Mouse (Mus musculus): Measurements from ENCODE around the gene Cyp4a10.
"Not testable (repeated sequence)": the region's sequence is repeated elsewhere in the genome, so short reads cannot be mapped to it uniquely, and the experiment has no call there.

Gene Cyp4a10

DNA sequence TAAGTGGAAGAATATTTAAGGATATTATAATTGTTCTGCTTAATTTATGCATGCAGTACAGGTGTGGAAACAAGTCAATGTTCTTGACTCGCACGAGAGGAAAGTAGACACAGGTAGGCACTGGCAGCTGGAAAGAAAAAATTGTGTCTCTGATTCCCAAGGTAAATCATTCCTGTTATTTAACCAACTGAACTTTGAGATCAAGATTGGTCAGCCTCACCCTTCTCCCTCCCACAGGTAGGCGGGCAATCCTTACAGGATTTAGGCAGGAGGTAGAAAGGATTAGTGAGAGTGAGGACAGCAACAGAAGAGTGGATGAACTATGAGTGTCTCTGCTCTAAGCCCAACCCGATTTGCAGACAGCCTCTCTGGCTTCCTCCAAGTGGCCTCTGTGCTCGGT, at the start of gene Cyp4a10:
Gene Cyp4a10 (plus strand): TSS at position 265 of the 400 bp plus-strand sequence.
- in situ Hi-C loops (cut with MboI; ENCODE audit: unreplicated experiment in 2 of 2): not testable (repeated sequence)

DNA sequence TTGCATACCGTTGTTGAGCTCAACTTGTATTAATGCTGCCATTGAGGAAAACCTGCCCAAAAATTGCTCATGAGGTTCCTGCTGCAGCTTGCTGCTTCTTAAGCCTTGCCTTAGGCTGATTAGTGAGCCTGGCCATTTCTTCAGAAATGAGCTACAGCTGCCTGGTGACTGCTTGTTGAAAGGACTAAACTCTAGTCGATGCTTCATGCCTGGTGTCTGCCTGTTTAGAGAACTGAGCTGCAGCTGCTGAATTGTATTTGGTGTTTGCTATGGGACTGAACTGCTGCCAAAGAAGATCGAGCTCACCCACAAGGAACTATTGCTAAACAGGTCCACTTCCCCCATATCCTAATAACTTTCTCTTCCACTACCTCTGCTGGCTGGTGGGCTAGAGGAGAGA, 44.5 kb upstream of the Cyp4a10 start:
- in situ Hi-C loops (cut with MboI; ENCODE audit: unreplicated experiment in 2 of 2): loop anchor here in 1 of 2 experiments (10.0 kb wide), 1 partner anchor 511 kb away; no protein-coding TSS in a partner anchor

DNA sequence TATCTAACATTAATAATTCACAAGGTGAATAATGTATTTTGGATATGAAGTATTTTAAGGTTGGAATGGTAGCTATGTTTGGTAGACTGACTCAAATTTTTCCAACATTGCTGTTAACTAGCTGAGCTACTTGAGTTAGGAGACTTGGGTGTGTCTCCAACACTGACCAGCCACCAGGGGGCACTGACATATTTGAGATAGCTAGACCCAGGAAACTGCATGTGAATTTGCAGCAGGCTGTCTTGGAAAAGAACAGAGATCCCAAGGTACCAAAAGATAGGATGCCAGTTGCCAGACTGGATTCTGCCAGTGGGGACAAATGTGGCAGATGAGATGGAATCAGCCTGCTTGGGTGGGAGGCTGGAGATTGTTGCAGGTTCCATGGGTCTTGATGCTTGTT, 42.0 kb upstream of the Cyp4a10 start:
- in situ Hi-C loops (cut with MboI; ENCODE audit: unreplicated experiment in 2 of 2): loop anchor here (5.0 to 25.0 kb wide), 3 partner anchors 231 to 509 kb away; no protein-coding TSS in a partner anchor

GRCm38 (mm10) chr4:115481006-115481652, 36.9 kb upstream of the Cyp4a10 start:
- in situ Hi-C loops (cut with MboI; ENCODE audit: unreplicated experiment in 2 of 2): loop anchor here in 1 of 2 experiments (25.0 kb wide), 1 partner anchor 481 kb away; no protein-coding TSS in a partner anchor

DNA sequence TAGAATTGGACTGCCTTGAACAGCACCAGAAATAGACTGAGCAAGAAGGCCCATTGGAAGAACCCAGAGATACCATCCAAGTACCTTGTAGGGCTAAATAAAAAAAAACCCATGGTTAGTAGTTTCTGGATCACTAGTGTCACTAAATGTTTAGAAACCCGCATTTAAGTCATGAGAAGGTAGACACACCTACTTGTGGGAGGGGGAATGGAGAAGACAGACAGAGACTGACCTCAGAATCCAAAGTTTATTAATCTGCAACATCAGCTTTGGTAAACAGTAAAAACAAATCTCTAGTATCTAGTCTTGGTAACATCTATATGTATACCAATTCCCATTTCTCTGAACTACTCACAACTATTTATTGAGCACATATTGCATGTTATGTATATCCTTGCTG, 22.1 kb upstream of the Cyp4a10 start, which contains the start of gene Cyp4a14:
Gene Cyp4a14 (minus strand): TSS at position 142 of the 400 bp plus-strand sequence.
- in situ Hi-C loops (cut with MboI; ENCODE audit: unreplicated experiment in 2 of 2): loop anchor here in 1 of 2 experiments (25.0 kb wide), 1 partner anchor 466 kb away; no protein-coding TSS in a partner anchor

DNA sequence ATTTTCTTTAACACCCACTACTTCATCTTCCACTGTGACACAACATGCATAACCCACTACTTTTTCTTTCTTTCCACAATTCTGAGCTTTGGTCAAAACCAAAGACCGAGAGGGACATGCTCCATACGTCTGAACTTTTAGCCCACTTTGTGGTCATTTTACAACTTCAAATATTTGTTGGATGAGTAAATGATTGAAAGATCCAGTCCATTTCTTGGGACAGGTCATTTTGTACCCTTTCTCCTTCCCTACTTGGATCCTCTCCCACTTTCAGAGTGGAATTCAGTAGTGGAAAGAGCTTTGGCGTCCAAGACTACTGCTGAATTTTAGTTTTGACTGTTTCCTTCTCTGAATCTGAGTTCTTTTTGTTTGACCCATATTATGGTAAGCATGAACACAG, 20.6 kb upstream of the Cyp4a10 start:
- in situ Hi-C loops (cut with MboI; ENCODE audit: unreplicated experiment in 2 of 2): loop anchor here in 1 of 2 experiments (25.0 kb wide), 1 partner anchor 465 kb away; no protein-coding TSS in a partner anchor

DNA sequence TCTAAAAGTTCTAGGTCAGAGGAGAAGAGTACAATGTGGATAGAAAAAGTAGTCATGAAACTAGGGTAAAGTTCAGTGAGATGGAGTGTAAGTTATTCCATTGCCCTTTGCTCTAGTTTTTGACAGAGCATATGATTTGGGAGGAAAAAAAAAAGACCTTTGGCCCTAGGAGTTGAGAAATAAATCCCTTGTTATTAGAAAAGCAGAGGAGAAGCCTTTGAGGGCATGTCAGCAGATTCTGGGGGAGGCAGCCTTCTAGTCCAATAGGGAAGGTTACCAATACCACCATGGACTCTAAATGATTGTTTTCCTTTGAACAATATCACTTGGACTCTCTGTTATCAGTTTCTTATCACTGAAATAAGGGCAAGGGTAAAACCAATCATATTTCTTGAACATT, 4.1 kb upstream of the Cyp4a10 start:
- in situ Hi-C loops (cut with MboI; ENCODE audit: unreplicated experiment in 2 of 2): not testable (repeated sequence)

DNA sequence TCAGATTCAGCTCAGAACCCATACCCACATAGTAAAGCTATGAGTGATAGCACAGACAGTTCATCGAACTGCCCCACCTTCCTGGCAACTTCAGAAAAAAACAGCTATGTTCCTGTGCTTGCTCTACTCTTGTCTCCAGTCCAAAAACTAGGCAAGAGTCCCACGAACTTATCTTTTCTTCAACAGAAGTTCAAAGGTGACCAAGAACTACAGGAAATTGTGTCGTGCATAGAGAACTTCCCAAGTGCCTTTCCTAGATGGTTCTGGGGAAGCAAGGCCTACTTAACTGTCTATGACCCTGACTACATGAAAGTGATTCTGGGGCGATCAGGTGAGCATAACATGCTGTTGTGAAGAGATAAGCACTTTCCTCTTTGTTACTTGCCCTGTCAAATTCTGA, 1.4 kb downstream of the Cyp4a10 start:
- in situ Hi-C loops (cut with MboI; ENCODE audit: unreplicated experiment in 2 of 2): no loop called here

GRCm38 (mm10) chr4:115521766-115522165, 3.7 kb downstream of the Cyp4a10 start:
- in situ Hi-C loops (cut with MboI; ENCODE audit: unreplicated experiment in 2 of 2): no loop called here

- in situ Hi-C loops (cut with MboI; ENCODE audit: unreplicated experiment in 2 of 2): no loop called here
Observed at GRCm38 (mm10) chr4:115545101-115545500, 27.0 kb downstream of the Cyp4a10 start.

DNA sequence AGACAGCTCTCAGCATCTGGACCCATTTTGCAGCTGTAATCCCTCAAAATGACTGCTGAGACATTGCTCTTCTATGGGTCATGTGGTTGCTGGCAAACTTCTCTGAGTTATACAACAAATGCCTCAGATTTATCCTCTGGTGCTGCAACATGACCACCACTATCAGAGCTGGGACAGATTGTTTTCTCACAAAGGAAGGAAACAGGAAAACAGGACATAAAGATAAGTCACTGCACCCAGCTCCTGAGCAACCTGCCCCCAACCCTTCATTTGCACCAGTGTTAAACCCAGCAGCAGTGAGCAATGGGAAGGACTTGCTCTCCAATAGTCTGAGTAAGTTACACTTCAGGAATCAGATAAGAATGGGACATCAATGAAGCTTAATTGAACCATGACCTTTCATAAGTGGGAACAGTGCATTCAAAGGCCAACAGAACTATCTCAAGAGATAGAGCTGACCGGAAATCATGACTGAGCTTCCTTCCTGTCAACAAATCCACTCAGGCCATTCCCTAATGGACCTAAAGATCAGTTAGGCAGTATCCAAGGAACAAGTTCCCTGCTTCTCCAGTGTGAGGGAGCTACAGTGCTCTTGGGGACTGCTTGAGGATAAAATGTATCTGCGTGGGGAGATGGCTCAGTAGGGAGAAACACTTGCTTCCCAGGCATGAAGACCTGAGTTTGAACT, 28.2 kb downstream of the Cyp4a10 start:
- in situ Hi-C loops (cut with MboI; ENCODE audit: unreplicated experiment in 2 of 2): no loop called here

DNA sequence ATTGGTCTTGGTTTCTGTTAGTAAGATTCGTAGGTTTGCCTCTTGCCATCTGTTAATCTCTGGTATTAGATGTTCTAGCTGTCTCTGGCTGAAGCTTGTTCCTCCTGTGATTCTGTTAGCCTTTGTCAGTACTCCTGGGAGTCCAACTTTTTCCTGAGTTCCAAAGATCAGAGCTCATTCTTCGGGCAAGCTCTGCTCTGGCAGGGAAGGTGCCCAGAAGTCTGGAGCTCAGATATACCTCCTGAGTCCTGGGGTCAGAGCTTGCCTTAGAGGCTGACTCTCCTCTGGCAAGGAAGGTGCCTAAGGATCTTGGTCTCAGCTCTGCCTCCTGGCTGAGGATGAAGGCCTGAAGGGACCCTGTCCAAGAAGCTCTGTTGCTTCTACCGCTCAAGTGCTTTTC, 34.7 kb downstream of the Cyp4a10 start:
- in situ Hi-C loops (cut with MboI; ENCODE audit: unreplicated experiment in 2 of 2): no loop called here

DNA sequence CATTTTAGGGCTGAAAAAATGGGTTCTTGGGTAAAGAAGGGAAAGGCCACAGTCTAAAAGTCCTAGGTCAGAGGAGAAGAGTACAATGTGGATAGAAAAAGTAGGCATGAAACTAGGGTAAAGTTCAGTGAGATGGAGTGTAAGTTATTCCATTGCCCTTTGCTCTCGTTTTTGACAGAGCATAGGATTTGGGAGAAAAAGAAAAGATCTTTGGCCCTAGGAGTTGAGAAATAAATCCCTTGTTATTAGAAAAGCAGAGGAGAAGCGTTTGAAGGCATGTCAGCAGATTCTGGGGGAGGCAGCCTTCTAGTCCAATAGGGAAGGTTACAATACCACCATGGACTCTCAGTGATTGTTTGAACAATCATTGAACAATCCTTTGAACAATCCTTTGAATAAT, 37.4 kb downstream of the Cyp4a10 start:
- in situ Hi-C loops (cut with MboI; ENCODE audit: unreplicated experiment in 2 of 2): no loop called here

DNA sequence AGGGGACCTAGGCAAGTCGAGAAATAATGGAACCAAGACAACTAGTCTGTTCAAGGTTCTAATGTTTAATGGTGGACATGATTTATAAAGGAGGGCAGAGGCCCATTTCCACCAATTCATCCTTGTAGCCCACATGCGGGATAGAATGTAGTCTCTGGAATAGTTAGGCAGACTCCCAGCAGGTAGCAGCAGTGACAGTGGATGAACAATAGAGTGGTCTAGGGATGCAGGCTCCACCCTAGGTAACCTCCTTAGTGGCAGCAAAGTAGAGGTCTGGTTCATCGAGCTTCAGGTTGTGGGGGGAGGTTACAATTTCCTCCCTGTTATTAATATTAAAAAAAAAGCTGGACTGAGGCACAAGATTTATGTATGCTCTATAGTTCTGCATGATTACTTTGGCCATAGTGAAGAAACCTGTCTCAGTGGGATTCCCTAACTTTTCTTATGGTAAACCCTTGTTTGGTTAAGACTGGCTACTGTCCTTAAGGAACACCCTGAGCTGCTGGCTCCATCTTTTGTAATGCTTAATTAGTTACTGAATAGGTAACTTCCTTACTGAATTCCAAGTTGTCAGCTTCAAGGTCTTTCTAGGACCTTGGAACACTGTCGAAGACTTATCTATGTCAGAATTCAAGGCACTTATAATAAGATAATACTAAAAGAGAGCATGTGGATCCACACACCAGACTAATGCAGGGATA, 39.9 kb downstream of the Cyp4a10 start:
- in situ Hi-C loops (cut with MboI; ENCODE audit: unreplicated experiment in 2 of 2): no loop called here

DNA sequence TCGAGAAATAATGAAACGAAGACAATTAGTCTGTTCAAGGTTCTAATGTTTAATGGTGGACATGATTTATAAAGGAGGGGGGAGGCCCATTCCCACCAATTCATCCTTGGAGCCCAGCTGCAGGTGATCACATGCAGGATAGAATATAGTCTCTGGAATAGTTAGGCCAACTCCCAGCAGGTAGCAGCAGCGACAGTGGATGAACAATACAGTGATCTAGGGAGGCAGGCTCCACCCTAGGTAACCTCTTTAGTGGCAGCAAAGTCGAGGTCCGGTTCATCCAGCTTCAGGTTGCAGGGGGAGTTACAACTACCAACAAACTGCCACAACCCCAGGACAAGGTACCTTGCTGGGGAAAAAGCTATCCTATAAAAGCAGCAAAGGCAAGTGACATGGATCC, 43.2 kb downstream of the Cyp4a10 start:
- in situ Hi-C loops (cut with MboI; ENCODE audit: unreplicated experiment in 2 of 2): not testable (repeated sequence)

DNA sequence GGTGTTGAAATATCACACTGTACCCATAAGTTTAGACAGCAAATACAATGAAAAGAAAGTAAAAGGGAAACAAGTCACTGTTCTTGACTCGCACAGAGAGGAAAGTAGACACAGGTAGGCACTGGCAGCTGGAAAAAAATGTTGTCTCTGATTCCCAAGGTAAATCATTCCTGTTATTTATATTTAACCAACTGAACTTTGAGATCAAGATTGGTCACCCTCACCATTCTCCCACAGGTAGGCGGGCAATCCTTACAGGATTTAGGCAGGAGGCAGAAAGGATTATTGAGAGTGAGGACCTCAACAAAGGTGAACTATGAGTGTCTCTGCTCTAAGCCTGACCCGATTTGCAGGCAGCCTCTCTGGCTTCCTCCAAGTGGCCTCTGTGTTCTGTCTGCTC, 45.3 kb downstream of the Cyp4a10 start, which contains the start of gene Cyp4a31:
Gene Cyp4a31 (plus strand): TSS at position 249 of the 400 bp plus-strand sequence.
- in situ Hi-C loops (cut with MboI; ENCODE audit: unreplicated experiment in 2 of 2): no loop called here

DNA sequence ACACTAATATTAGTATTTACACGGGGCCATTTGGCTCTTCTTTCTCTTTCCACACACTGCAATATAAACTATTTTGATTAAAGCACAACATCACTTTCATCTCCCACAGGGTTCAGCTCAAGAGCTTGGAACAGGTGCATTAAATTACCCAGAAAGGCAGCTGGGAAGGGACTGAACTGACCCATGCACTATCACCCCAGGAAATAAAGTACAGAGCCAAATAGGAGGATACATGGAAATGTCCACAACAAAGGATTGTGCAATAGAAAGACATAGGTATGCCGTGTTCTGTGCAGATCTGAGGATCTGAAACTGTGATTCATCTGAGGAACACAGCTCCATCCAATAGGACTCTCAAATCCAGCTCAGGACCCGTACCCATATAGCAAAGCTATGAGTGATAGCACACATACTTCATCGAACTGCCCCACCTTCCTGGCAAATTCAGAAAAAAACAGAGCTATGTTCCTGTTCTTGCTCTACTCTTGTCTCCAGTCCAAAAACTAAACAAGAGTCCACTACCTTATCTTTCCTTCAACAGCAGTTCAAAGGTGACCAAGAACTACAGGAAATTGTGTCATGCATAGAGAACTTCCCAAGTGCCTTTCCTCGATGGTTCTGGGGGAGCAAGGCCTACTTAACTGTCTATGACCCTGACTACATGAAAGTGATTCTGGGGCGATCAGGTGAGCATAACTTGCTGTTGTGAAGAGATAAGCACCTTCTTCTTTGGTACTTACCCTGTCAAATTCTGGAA, 46.6 kb downstream of the Cyp4a10 start:
- in situ Hi-C loops (cut with MboI; ENCODE audit: unreplicated experiment in 2 of 2): not testable (repeated sequence)

GRCm38 (mm10) chr4:115575255-115575654, 57.2 kb downstream of the Cyp4a10 start:
- in situ Hi-C loops (cut with MboI; ENCODE audit: unreplicated experiment in 2 of 2): loop anchor here (5.0 kb wide), 2 partner anchors 43 to 47 kb away; no protein-coding TSS in a partner anchor

GRCm38 (mm10) chr4:115575776-115576175, 57.7 kb downstream of the Cyp4a10 start:
- in situ Hi-C loops (cut with MboI; ENCODE audit: unreplicated experiment in 2 of 2): loop anchor here (5.0 kb wide), 2 partner anchors 43 to 47 kb away; no protein-coding TSS in a partner anchor

DNA sequence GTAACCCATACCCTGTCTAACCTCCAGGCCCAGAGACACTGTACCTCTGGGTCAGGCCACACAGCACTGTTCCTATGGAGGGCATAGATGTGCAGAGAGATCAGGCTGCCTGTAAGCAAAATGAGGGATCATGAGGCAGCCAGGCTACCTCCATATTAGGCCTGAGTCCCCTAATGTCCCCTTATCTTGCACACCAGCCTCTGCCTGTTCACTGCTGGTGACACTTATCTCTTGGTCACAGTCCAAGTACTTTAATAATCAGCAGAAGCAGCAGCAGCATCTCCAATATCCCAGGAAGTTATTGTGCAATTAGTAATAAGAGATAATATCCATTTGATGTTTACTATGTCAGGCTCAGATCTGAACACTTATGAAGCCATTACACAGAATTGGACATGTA, 65.0 kb downstream of the Cyp4a10 start:
- in situ Hi-C loops (cut with MboI; ENCODE audit: unreplicated experiment in 2 of 2): no loop called here

Measured in v-Abl transformed pro-B cells (cell line).